Mouse (Mus musculus) megakaryocyte, embryonic 14.5 days (primary cell): ENCODE measurements around the gene Rlbp1. TPM values are rescaled to one million over a fixed set of nuclear protein-coding genes. Genes with fewer than 3 reads are reported as not detected.

ENCODE experiments used
- H3K27me3 ChIP-seq: replicated peaks from 2 replicates; pipeline ENCODE3; 2012; ENCODE audit warnings: inconsistent platforms
- H3K36me3 ChIP-seq: replicated peaks from 2 replicates; pipeline ENCODE3; 2012; ENCODE audit warnings: low read length, inconsistent platforms, mixed read lengths
- H3K4me1 ChIP-seq: 2 replicates; pipeline ENCODE4 v1.6.1; 2012; ENCODE audit warnings: inconsistent platforms
- H3K4me3 ChIP-seq: replicated peaks from 2 replicates; pipeline ENCODE3; 2012; ENCODE audit warnings: moderate library complexity, mild to moderate bottlenecking, inconsistent platforms
- H3K9me3 ChIP-seq: 2 replicates; pipeline ENCODE4 v1.6.1; 2012; ENCODE audit warnings: inconsistent platforms
- FLI1 ChIP-seq: IDR thresholded peaks from 2 replicates; pipeline ENCODE4 v1.6.1; 2012; ENCODE audit warnings: low read length, inconsistent platforms, mixed read lengths
- GATA1 ChIP-seq: IDR thresholded peaks from 3 replicates; pipeline ENCODE4 v1.6.1; 2012; ENCODE audit warnings: mixed read lengths, low read length, inconsistent platforms, borderline replicate concordance
- polyA plus RNA-seq: library from polyadenylated mRNA; stranded (reverse); fragments of >175 nt; gene quantifications from 2 replicates; pipeline ENCODE4 v1.2.3, GENCODE M21; 2012; ENCODE audit warnings: low replicate concordance; ENCODE audit not compliant: insufficient read depth

The Rlbp1 gene
- not detected in 2 replicates for polyA plus RNA-seq

DNA sequence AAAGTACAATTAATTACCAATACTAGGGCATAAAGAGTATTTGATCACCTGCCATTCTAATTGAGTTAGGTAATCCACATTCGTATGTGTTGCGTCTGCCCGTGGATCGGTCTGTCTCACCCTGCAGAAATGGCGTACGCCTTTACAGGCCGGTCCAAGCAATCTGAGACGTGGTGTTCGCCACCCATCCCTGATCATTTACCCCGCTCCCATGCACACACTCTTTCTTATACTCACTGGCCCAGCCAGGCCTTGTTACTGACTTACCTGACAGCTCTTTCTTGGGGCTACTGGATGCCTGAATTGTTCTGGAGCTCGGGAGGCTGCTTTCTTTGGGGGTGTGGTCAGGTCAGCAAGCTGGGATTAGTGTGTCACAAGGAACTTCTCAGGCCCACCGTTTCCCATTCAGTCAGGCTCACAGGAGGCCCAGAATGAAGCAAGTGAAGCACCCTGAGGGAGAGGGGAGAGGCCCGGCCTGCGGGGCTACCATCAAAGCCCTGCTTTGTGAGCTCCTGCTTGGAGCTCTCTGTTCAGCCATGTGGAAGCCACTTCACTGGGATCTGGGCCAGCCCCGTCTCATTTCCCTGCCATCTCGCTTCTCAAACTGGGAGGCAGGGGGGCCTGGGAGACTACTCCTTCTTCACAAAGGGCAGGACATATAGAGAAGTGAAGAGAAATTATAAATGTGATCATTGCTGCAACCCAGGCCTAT is at the start of gene Rlbp1:
TSS of gene Rlbp1 (minus strand) at position 627 of the 712 bp plus-strand sequence.
- no peak for TF ChIP-seq GATA1
- no peak for TF ChIP-seq FLI1
- Histone ChIP-seq H3K36me3 (no peaks in the 10 kb centered on the region), H3K4me1 (peaks cover 27% of the 10 kb centered on the region), H3K4me3 (no peak within 1 kb of the TSS), H3K27me3 (peaks cover 41% of the 10 kb centered on the region), H3K9me3 (peaks cover 4% of the 10 kb centered on the region; the same call in 1 of the 2 replicates)

DNA sequence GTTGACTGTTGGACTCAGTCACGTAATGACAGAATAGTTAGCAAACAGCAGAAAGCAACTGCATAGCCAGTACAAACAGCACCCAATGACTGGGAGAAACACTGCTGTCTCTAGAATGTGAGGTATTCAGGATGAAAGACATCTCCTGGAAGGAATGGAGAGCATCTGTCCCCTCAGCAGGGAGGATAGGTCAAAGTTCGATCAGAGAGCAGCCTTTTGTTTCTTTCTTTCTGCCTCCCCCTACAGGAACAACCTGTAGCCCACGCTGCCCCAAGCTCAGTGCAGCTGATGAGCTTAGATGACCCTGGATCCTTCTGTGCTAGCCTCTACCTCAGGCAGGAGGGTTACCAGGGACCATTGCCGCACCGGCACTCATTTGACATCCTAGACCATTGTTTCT is 41.4 kb upstream of the Rlbp1 start:
- Histone ChIP-seq H3K27me3 (peaks cover 6% of the 10 kb centered on the region), H3K9me3 (no peaks in the 10 kb centered on the region), H3K4me1 (peaks cover 13% of the 10 kb centered on the region), H3K36me3 (peaks cover 39% of the 10 kb centered on the region), H3K4me3 (no peak overlapping the region)
- TF ChIP-seq FLI1 (no peak), GATA1 (no peak)

DNA sequence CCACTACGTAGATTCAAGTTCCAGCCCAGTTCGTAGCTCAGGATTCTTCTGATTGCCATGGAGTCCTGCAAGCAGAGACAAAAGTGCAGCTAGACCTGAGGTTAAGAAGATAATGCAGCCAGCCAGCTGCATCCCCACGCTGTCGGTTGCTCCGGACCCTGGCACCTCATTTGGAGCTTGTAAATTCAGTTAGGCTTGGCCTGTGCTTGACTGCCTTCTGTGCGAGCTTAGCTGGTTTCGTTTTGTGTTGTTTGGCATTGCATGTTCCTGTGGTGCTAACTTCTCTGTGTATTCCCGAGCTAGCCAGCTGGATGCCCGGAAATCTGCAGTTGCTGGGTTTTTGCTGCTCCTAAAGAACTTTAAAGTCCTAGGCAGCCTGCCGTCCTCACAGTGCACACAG is 39.0 kb upstream of the Rlbp1 start:
- peaks cover 26% of the 10 kb centered on the region for H3K4me1 ChIP-seq
- TF ChIP-seq FLI1 (no peak), GATA1 (no peak)
- peaks cover 6% of the 10 kb centered on the region for H3K27me3 ChIP-seq
- peaks cover 37% of the 10 kb centered on the region for H3K36me3 ChIP-seq
- peaks cover 3% of the 10 kb centered on the region for H3K9me3 ChIP-seq
- no peak overlapping the region for H3K4me3 ChIP-seq

DNA sequence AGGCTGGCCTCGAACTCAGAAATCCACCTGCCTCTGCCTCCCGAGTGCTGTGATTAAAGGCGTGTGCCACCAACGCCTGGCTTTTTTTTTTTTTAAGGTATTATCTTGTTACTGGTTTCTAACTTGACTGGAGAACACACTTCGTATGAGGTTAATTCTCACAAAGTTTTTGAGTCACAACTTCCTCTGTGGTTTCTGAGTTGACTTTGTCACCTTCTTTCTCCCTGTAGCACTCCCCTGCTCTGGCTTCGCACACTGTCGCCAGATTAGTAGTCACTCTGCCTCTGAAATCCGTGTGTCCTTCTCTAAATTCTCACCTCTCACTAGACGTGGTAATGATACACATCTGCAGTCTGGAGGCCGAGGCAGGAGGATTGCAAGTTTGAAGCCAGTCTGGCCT is 36.0 kb upstream of the Rlbp1 start:
- Histone ChIP-seq H3K4me1 (peaks cover 20% of the 10 kb centered on the region), H3K9me3 (peaks cover 3% of the 10 kb centered on the region), H3K4me3 (no peak overlapping the region), H3K36me3 (peaks cover 47% of the 10 kb centered on the region), H3K27me3 (peaks cover 4% of the 10 kb centered on the region)
- TF ChIP-seq GATA1 (no peak), FLI1 (no peak)

DNA sequence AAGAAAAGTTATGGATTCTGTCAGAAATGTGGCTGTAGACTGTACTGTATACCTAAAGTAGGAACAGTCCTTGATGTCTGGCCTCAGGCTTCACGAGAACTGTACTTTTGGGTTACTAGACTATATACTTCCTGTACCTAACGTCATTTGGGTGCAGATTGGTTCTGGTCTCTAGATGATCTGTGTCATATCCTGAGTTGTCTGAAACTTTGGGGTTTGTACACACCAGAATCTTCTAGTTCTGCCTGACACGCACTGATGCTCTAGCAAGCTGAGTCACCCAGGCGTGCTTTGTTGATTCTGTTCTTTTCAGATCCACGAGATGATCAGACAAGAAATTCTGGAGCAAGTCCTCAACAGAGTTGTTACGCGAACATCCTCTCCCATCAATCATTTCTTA is 33.1 kb upstream of the Rlbp1 start:
- TF ChIP-seq GATA1, result no peak
- no peak for TF ChIP-seq FLI1
- H3K36me3 ChIP-seq, result peaks cover 34% of the 10 kb centered on the region
- H3K9me3 ChIP-seq, result peaks cover 3% of the 10 kb centered on the region
- H3K4me3 ChIP-seq, result no peak overlapping the region
- peaks cover 16% of the 10 kb centered on the region for H3K4me1 ChIP-seq
- peaks cover 2% of the 10 kb centered on the region for H3K27me3 ChIP-seq

DNA sequence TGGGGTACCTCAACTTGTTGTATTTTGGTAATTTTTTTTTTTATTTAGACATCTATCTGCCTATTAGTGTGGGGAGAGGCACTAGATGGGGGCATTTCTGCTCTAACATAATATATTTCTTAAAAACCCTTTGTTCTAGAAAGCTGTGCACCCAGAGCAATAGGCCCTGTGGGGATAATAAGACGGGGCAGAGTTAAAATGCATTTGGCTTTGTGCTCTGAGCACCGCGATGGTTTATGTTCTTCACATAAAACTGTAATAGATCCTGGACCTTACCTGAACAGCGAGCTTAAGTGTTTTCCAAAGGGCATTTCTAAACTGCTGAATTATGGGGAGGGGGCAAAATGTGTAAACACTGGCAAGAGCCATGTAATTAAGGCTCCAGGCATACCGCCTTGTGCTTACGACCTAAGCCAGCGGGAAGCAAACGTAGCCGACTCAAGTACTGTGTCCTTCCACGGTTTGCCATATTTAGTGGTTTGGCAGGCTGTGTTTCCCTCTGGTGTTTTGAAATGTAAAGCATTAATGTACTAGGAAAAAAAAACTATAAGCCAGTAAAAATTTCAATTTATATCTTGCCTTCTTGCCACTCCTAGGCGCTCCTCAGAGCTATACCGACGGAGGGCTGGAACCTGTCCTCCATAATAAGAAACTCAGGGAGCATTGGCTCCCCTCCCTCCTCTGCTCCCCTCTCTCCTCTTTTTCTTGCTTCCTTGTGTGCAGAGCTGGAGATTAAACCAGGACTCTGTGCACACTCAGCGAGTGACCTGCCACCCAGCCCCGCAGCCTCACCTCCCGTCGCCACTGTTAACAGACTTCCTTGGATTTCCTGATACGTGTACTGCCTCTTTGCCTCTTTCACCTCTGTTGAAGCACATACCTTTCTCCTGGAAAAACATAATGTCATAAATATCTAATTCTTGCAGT is 27.9 kb upstream of the Rlbp1 start:
- no peaks in the 10 kb centered on the region for H3K9me3 ChIP-seq
- H3K36me3 ChIP-seq, result peaks cover 38% of the 10 kb centered on the region
- H3K4me1 ChIP-seq, result no peaks in the 10 kb centered on the region
- no peak overlapping the region for H3K4me3 ChIP-seq
- TF ChIP-seq FLI1 (no peak), GATA1 (no peak)
- H3K27me3 ChIP-seq, result no peaks in the 10 kb centered on the region

DNA sequence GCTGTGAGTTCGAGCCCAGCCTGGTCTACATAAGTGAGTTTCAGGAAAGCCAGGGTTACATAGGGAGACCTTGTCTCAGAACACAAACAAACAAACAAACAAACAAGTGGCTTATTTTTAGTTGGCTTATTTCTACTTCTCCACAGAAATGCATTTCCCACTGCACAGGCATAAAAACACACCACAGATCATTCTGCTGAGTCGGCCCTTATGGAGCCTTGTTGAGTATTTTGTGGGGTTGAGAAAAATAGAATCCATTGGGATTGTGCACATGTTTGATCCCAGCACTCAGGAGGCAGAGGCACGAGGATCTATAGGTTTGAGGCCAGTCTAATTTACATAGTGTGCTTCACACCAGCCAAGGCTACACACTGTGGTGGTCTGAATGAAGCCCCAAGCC is 13.4 kb upstream of the Rlbp1 start:
- H3K36me3 ChIP-seq, result peaks cover 23% of the 10 kb centered on the region
- TF ChIP-seq FLI1 (no peak), GATA1 (no peak)
- H3K4me3 ChIP-seq, result no peak overlapping the region
- H3K4me1 ChIP-seq, result peaks cover 5% of the 10 kb centered on the region; the same call in 1 of the 2 replicates
- no peaks in the 10 kb centered on the region for H3K27me3 ChIP-seq
- H3K9me3 ChIP-seq, result no peaks in the 10 kb centered on the region

DNA sequence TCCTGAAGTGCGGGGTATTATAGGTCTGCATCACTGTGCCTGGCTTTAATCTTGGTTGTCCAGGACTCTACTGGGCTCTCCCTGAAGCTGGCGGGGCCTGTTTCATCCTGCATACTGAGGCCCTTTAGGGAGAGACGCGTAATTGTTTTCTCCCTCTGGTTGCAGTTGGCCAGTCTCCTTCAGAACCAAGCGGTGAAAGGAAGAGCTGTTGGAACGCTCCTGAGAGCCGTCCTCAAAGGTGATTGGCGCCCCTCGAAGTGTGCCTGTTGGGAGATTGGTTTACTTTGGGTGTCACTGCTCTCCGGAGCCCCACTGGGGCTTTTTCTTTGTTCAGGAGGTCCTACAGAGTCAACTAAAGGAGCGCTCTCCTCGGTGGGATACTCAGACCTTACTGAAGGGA is 12.1 kb upstream of the Rlbp1 start:
- TF ChIP-seq FLI1 (no peak), GATA1 (no peak)

DNA sequence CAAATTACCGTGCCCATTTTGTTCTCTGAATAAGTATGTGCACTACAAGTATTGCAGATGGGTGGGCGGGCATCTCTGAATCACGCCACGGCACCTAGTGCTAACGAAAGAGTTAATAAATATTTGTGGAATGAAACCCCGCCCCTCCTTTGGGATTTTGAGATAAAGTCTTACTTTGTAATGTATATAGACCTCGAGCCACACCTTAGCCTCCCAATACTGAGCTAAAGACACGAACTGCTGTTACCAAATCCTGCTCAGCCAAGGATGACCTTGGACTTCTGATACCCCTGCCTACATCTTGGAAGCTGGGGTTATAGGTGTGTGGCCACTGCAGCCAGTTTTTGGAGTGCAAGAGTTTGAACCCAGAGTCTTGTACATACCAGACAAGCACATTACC is 11.6 kb upstream of the Rlbp1 start:
- peaks cover 21% of the 10 kb centered on the region for H3K36me3 ChIP-seq
- H3K4me1 ChIP-seq, result peaks cover 13% of the 10 kb centered on the region
- H3K4me3 ChIP-seq, result no peak overlapping the region
- no peaks in the 10 kb centered on the region for H3K9me3 ChIP-seq
- TF ChIP-seq FLI1 (no peak), GATA1 (no peak)
- H3K27me3 ChIP-seq, result no peaks in the 10 kb centered on the region

More for the DNA sequence above, 12.1 kb upstream of the Rlbp1 start:
- Histone ChIP-seq H3K9me3 (no peaks in the 10 kb centered on the region), H3K4me3 (no peak overlapping the region), H3K4me1 (peaks cover 7% of the 10 kb centered on the region), H3K36me3 (peaks cover 23% of the 10 kb centered on the region), H3K27me3 (no peaks in the 10 kb centered on the region)
